Mouse (Mus musculus) spleen, adult 2 months (tissue): Measurements from ENCODE around the gene Syt1.

Experiments
- CTCF ChIP-seq: fragments of 200-500 bp; IDR thresholded peaks from 2 replicates; pipeline ENCODE4 v1.5.1; 2011; ENCODE audit warnings: mild to moderate bottlenecking, inconsistent platforms; ENCODE audit not compliant: insufficient read depth, insufficient read length, insufficient replicate concordance; ENCODE audit errors: extremely low read depth
- POLR2A ChIP-seq: fragments of 200-500 bp; IDR thresholded peaks from 2 replicates; pipeline ENCODE4 v1.6.1; 2011; ENCODE audit warnings: low read depth, low read length, inconsistent platforms

- no peak for TF ChIP-seq CTCF
- no peak for TF ChIP-seq POLR2A
These were observed 427.1 kb downstream of the Syt1 start for GRCm38 (mm10) chr10:108583694-108584093.
